Mouse (Mus musculus): ENCODE data around the gene Pfkfb3. TPM values are rescaled to one million over a fixed set of nuclear protein-coding genes. Genes with fewer than 3 reads are reported as not detected.

Gene Pfkfb3
- polyA plus RNA-seq, 1 experiment from 2014 or later: 21.5 TPM

DNA sequence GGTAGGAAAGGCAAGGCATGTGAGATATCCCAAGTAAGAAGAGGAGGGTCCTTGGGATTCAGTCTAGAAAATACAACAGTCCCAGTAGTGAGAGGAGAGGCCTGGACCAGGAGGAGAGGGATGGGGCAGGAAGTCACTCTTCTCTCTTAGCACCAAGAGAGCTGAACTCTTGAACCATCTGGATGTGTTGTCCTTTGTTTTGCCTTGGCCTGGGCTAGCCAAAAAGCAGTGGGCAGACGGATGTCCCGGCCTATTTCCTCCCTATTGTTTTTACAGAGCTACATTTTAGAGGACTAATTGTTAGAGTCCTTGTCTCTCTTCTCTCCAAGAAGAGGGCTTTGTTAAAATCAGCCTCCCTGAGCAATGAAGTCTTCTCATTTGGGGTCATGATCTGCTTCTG is 106.0 kb downstream of the Pfkfb3 start:
- Histone ChIP-seq H3K9ac (no peak overlapping the region), H3K9me3 (no peaks in the 10 kb centered on the region), H3K4me3 (no peak overlapping the region), H3K4me2 (replicated peaks) (no peak overlapping the region), H3K36me3 (no peaks in the 10 kb centered on the region), H3K27me3 (replicated peaks) (no peaks in the 10 kb centered on the region), H3K27ac (no peak overlapping the region), H3K4me1 (no peaks in the 10 kb centered on the region)
- WGBS: 60% methylated on average over 2 of the region's 2 CpGs
- ATAC-seq (ENCODE audit: low FRiP score, low read depth): no peak

DNA sequence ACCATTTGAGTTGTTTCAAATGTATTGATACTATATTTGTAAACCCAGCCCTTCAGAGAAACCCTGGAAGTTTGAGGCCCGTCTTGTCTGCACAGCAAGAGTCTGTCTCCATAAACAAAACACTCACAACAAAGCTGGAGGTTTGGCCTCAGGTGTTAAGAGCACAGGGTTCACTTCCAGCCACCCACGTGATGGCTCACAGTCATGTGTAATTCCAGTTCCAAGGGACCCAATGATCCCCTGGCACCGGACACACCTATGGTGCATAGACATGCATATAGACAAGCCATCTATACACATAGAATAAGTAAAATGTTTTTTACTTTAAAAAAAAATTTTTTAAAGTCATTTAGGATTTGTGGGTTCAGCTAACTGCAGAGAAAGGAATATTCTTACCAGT is 108.2 kb downstream of the Pfkfb3 start:
- Histone ChIP-seq H3K4me3 (no peak overlapping the region), H3K4me2 (replicated peaks) (no peak overlapping the region), H3K36me3 (no peaks in the 10 kb centered on the region), H3K27ac (no peak overlapping the region), H3K9ac (no peak overlapping the region), H3K27me3 (replicated peaks) (no peaks in the 10 kb centered on the region), H3K9me3 (no peaks in the 10 kb centered on the region), H3K4me1 (no peaks in the 10 kb centered on the region)
- WGBS: 90% methylated on average over 3 of the region's 3 CpGs
- ATAC-seq (ENCODE audit: low FRiP score, low read depth): no peak

DNA sequence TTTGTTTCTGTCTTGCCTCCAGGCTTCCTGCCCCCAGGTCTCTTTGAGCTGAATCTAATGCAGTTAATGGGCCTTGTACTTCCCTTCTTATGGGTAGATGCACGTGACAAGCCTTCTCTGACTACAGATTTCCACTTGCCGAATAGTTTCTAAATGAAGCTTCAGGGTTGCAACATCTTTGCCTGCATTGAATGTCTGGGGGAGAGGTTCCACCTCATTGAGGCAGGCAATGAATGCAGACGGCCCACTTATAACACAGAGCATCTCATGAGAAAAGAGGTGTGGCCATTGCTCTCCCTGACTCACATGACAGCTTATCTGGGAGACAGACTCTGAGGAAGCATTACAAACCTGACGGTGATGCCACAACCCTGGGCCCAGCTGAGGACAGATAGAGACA is 112.0 kb downstream of the Pfkfb3 start:
- H3K4me2 ChIP-seq (replicated peaks): no peak overlapping the region

DNA sequence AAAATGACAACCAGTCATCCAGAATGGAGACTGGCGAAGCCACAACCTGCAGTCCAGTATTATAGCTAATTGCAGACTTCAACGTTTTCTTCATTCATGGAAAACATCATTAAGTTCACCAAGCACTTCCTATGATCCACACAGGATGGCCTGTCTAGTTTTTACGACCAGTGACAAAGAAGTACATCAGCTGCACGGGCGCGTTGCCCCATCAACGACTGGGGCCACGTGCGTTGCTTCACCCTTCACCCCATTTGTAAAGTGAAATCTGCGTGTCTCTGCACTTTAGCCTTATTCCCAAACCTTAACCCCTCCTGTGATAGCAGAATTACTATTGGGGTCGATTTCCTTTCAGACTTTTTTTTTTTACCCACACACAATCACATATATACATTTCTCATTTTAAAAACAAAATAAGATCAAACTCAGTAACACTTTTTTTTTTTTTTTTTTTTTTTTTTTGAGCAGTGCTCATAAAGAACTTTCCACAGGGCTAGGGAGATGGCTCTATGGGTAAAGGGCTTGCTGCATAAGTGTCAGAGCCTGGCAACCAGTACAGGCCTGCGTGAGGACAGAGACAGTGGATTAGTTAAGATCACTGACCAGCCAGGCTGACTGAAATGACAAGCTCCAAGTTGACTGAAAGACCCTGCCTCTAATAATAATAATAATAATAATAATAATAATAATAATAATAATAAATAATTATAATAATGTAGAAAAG is 115.5 kb downstream of the Pfkfb3 start:
- no peaks in the 10 kb centered on the region for H3K27me3 ChIP-seq (replicated peaks)
- H3K4me2 ChIP-seq (replicated peaks): no peak overlapping the region
- H3K9ac ChIP-seq: no peak overlapping the region
- no peaks in the 10 kb centered on the region for H3K36me3 ChIP-seq
- no peak overlapping the region for H3K27ac ChIP-seq
- 76% methylated on average over 12 of the region's 12 CpGs for WGBS
- no peak overlapping the region for H3K4me3 ChIP-seq
- no peaks in the 10 kb centered on the region for H3K9me3 ChIP-seq
- ATAC-seq (ENCODE audit: low FRiP score, low read depth): no peak
- no peaks in the 10 kb centered on the region for H3K4me1 ChIP-seq

More for the DNA sequence above, 112.0 kb downstream of the Pfkfb3 start:
- ATAC-seq (ENCODE audit: low FRiP score, low read depth): no peak
- WGBS: 65% methylated on average over 4 of the region's 4 CpGs
- H3K4me3 ChIP-seq: no peak overlapping the region
- H3K36me3 ChIP-seq: no peaks in the 10 kb centered on the region
- no peaks in the 10 kb centered on the region for H3K9me3 ChIP-seq
- H3K27me3 ChIP-seq (replicated peaks): no peaks in the 10 kb centered on the region
- no peaks in the 10 kb centered on the region for H3K4me1 ChIP-seq
- H3K27ac ChIP-seq: no peak overlapping the region
- H3K9ac ChIP-seq: no peak overlapping the region

DNA sequence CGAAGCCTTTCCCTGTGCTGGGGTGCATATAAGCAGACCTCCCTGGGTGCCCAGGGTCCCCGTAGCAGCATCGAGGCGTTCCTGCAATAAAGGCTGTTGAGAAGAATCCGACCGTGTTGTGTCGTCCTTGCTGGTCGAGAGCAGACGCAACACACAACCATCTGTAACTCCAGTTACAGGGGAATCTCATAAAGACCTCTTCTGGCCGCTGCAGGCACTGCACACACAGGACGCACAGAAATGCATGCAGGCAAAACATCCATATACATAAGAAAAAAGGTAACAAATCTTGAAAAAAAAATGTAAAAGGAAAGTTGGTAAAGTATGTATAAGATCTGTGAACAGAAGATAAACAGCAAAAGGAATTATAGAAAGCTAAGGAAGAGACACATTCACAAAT is 117.5 kb downstream of the Pfkfb3 start:
- Histone ChIP-seq H3K9ac (no peak overlapping the region), H3K4me2 (replicated peaks) (no peak overlapping the region), H3K9me3 (no peaks in the 10 kb centered on the region), H3K27ac (no peak overlapping the region), H3K27me3 (replicated peaks) (no peaks in the 10 kb centered on the region), H3K4me1 (no peaks in the 10 kb centered on the region), H3K36me3 (no peaks in the 10 kb centered on the region), H3K4me3 (no peak overlapping the region)
- WGBS: 92% methylated on average over 11 of the region's 11 CpGs
- ATAC-seq (ENCODE audit: low FRiP score, low read depth): no peak

DNA sequence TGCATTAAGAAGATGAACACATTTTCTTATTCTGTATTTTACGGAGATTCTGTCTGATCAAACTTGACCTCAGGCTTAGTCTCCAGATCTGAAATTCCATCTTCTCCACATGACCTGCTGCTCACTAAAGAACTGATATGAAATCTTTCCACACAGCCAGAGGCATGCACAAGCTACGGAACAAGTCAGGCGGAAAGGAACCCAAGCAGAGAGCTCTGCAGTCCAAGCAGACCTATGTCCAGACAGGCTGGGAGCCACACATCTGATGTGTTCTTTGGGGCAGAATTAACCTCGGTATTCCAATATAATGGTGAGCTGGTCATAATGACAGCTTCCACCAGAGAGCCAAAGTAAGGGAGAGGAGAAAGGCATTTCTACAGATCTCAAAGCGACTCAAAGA is 120.5 kb downstream of the Pfkfb3 start:
- no peaks in the 10 kb centered on the region for H3K9me3 ChIP-seq
- no peaks in the 10 kb centered on the region for H3K27me3 ChIP-seq (replicated peaks)
- H3K4me3 ChIP-seq: no peak overlapping the region
- 88% methylated on average over 5 of the region's 5 CpGs for WGBS
- H3K9ac ChIP-seq: no peak overlapping the region
- no peak for ATAC-seq (ENCODE audit: low FRiP score, low read depth)
- H3K27ac ChIP-seq: no peak overlapping the region
- H3K36me3 ChIP-seq: no peaks in the 10 kb centered on the region
- H3K4me1 ChIP-seq: 0 out of 2 replicates have a peak, but pooled peaks cover 5% of the 10 kb centered on the region
- H3K4me2 ChIP-seq (replicated peaks): no peak overlapping the region

DNA sequence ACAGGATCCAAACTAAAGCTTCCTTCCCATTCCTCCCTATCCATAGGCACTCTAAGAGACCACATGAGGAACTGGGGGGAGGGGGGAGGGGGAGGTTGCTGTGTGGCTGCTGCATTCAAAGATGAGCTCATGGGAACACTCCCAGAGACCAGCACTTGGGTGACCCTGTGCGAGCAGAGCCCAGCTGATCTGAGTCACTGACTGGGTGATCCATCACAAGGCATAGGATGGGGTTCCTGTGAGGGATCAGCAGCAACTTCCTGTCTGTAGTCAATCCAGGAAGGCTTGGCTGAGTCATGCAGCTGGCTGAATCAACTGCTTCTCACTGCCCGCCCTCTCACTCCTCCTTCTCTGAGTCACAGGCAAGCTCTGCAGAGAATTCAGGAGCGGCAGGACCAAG is 124.3 kb downstream of the Pfkfb3 start:
- H3K27ac ChIP-seq: no peak overlapping the region
- H3K36me3 ChIP-seq: no peaks in the 10 kb centered on the region
- no peaks in the 10 kb centered on the region for H3K9me3 ChIP-seq
- ATAC-seq (ENCODE audit: low FRiP score, low read depth): no peak
- 0 out of 2 replicates have a peak, but pooled peaks cover 5% of the 10 kb centered on the region for H3K4me1 ChIP-seq
- no peak overlapping the region for H3K4me2 ChIP-seq (replicated peaks)
- no peaks in the 10 kb centered on the region for H3K27me3 ChIP-seq (replicated peaks)
- H3K9ac ChIP-seq: no peak overlapping the region
- H3K4me3 ChIP-seq: no peak overlapping the region
- WGBS: 43% methylated on average over 3 of the region's 3 CpGs

DNA sequence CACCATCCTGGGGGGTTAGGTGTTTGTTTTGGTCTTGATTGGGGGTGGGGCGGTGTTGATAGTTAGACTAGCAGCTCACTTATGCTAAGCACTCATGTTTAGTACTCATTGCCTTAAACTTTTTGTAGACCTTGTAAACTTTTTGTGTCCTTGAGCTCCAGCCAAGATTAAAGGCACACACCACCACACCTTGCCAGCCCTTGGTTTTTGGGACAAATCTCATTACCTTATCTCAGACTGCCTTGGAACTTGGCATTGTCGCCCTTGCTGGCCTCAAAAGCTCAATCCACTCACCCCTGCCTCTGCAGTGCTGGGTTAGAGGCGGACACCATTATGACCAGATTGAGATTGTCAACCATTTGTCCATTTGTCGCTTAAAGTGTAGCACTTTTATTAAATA is 125.3 kb downstream of the Pfkfb3 start:
- Histone ChIP-seq H3K27me3 (replicated peaks) (no peaks in the 10 kb centered on the region), H3K27ac (no peak overlapping the region), H3K4me2 (replicated peaks) (no peak overlapping the region), H3K9me3 (no peaks in the 10 kb centered on the region), H3K36me3 (no peaks in the 10 kb centered on the region), H3K4me1 (0 out of 2 replicates have a peak, but pooled peaks cover 5% of the 10 kb centered on the region), H3K9ac (no peak overlapping the region), H3K4me3 (no peak overlapping the region)
- WGBS: 88% methylated on average over 4 of the region's 4 CpGs
- no peak for ATAC-seq (ENCODE audit: low FRiP score, low read depth)

DNA sequence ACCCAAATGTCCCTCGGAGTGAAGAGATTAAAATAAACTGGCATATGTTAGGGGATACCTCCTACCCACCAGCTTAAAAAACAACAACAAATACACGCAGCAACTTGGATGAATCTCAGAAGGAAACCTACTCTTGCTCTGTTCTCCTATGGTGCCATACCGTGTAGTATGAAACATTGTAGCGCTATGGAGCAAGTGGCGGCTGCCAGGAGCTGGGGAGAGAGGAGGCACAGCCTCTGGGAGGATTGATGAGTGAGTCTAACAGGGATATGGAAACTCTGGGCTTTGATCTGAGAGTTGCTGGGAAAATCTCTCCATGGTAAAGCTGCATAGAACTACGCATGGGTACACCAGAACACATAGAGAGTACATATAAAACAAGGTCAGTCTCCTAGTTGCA is 126.3 kb downstream of the Pfkfb3 start:
- Histone ChIP-seq H3K4me1 (0 out of 2 replicates have a peak, but pooled peaks cover 5% of the 10 kb centered on the region), H3K9me3 (no peaks in the 10 kb centered on the region), H3K27ac (no peak overlapping the region), H3K27me3 (replicated peaks) (no peaks in the 10 kb centered on the region), H3K4me2 (replicated peaks) (no peak overlapping the region), H3K4me3 (no peak overlapping the region), H3K9ac (no peak overlapping the region), H3K36me3 (no peaks in the 10 kb centered on the region)
- 91% methylated on average over 6 of the region's 6 CpGs for WGBS
- no peak for ATAC-seq (ENCODE audit: low FRiP score, low read depth)

DNA sequence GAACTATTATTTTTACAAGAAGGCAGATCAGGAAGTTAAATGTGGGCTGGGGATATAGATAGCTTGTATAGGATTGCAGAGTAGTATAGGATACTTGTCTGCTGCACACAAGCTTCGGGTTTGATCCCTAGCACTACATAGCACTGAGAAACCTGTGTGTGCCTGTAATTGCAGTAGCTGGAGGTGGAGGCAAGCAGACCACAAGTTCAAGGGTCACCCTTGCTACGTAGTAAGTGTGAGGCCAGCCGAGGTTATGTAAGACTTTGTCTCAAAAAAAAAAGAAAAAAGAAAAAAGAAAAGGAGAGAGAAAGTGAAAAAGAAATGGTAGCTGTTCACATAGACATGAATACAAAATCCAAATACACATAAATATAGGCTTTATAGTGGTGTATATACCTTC is 127.5 kb downstream of the Pfkfb3 start:
- Histone ChIP-seq H3K4me2 (replicated peaks) (no peak overlapping the region), H3K4me1 (0 out of 2 replicates have a peak, but pooled peaks cover 5% of the 10 kb centered on the region), H3K4me3 (no peak overlapping the region), H3K36me3 (no peaks in the 10 kb centered on the region), H3K27me3 (replicated peaks) (no peaks in the 10 kb centered on the region), H3K9ac (no peak overlapping the region), H3K27ac (no peak overlapping the region), H3K9me3 (no peaks in the 10 kb centered on the region)
- ATAC-seq (ENCODE audit: low FRiP score, low read depth): no peak
- 60% methylated on average over 3 of the region's 3 CpGs for WGBS

DNA sequence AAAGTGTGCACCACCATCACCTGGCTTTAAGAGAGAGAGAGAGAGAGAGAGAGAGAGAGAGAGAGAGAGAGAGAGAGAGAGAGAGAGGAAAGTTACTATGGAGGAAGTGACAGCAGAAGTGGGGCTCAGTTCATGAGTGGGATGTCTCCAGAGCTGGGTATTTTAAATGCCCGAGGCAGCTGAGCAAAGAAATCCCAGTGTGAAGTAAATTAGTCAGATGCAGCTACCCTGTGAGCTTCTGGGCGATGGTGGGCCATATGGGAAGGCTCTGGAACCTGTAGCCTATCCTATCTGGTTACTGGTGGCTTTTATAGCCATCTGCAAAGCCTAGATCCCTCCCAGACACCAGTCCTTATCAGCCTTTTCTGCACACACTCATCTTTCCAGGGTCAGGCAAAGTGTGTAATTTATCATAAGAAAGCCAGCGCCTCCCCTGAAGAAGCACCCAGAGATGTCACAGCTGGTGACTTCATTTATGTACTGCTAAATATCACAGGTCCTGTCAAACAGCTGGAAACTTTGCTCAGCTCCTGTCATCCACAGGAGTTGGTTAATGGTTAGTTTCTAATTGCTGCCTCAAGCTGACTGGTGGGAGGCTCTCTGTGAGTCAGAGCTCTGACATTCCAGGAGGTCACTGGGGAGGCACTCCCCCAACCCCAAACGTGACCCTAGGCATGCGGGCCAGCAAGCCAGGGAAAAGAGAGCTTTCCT is 128.3 kb downstream of the Pfkfb3 start:
- Histone ChIP-seq H3K9ac (no peak overlapping the region), H3K4me3 (no peak overlapping the region), H3K36me3 (no peaks in the 10 kb centered on the region), H3K27me3 (replicated peaks) (no peaks in the 10 kb centered on the region), H3K4me2 (replicated peaks) (no peak overlapping the region), H3K4me1 (0 out of 2 replicates have a peak, but pooled peaks cover 5% of the 10 kb centered on the region), H3K9me3 (no peaks in the 10 kb centered on the region), H3K27ac (no peak overlapping the region)
- no peak for ATAC-seq (ENCODE audit: low FRiP score, low read depth)
- 26% methylated on average over 5 of the region's 5 CpGs for WGBS

DNA sequence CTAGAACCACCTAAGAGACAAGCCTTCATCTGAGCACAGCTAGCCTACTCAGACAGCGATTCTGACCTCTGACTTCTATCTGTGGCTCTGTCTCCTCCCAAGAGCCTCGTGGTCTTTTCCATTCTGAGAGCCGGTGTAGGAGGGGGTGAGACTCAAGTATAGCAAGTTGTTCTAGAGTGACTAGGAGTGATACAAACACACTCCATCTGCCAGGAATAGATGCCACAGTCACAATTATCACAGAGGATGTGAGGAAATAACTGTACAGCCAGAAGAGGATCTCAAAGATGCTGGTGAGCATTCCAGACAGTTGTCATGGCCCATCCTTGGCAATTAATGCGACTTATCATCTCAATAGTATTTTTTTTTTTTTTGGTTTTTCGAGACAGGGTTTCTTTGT is 129.6 kb downstream of the Pfkfb3 start:
- Histone ChIP-seq H3K4me1 (no peaks in the 10 kb centered on the region), H3K36me3 (no peaks in the 10 kb centered on the region), H3K4me2 (replicated peaks) (no peak overlapping the region), H3K4me3 (no peak overlapping the region), H3K27me3 (replicated peaks) (no peaks in the 10 kb centered on the region), H3K9me3 (no peaks in the 10 kb centered on the region), H3K9ac (no peak overlapping the region), H3K27ac (no peak overlapping the region)
- ATAC-seq (ENCODE audit: low FRiP score, low read depth): no peak
- WGBS: 86% methylated on average over 5 of the region's 5 CpGs

DNA sequence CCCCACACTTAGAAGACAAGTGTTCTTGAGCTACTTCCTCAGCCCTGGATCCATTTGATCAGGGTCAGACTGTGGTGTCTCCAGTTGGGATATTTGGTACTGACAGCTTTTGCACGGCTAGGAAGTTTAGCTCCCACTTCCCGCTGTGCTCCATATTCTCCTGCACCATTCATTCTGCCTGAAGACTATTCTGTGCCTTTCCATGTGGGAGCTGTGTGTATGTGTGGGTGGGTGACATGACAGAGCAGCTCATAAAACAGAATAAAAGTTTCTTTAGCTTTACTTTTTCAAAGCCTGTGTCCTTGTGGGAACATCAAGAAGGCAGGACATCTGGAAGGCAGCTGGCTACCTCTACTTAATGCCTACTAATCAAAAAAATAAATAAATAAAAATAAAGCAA is 130.5 kb downstream of the Pfkfb3 start:
- no peak overlapping the region for H3K9ac ChIP-seq
- H3K4me3 ChIP-seq: no peak overlapping the region
- H3K4me2 ChIP-seq (replicated peaks): no peak overlapping the region
- ATAC-seq (ENCODE audit: low FRiP score, low read depth): no peak
- WGBS: 79% methylated on average over 2 of the region's 2 CpGs
- no peaks in the 10 kb centered on the region for H3K27me3 ChIP-seq (replicated peaks)
- no peaks in the 10 kb centered on the region for H3K36me3 ChIP-seq
- H3K27ac ChIP-seq: no peak overlapping the region
- no peaks in the 10 kb centered on the region for H3K4me1 ChIP-seq
- H3K9me3 ChIP-seq: no peaks in the 10 kb centered on the region
